ENCODE assay signal across 9 mouse cellular contexts in the genomic region with DNA sequence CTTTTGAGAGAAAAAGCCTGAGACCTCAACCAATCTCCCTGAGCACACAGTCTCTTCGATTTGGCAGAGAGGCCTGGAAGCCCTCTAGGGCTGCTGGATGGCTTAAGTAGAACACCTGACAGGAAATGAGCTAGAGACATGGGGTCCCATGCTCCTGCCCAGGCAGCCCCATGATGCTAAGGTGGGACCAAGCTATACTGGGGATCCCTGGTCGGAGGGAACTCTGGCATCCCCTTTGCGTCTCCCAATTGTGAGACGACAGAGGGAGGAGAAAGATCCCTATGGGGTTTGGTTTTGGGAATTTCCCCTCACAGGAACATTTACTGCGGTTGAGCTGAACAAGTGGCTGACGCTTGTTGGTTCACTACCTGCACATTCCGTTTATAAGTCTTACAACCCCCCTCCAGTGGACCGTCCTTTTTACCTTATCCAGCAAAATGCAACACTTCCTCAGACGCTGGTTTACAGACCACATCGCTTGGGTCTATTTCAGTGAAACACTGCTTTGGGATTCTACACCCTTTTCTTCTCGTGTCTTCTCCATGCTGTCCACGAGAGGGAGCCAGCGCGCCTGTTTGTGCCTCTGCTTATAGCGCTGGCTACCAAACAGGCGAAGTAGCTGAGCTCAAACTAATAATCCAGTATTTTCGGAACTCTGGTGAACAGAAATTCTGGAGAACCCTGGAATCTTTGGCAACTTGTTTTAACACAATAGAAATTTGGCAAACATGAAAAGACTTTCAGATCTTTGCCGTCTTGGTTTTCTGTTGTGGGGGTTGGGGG.
DNase-seq lines count a peak whose midpoint lies in the region; ATAC-seq and TF ChIP-seq lines count a peak whose summit lies in the region.
"Had no signal": no experiment of that assay in that cellular context is flagged by ENCODE, and none has a peak within 500 bp of the region (broad histone marks: within the 10 kb centered on the region; RNA-seq: fewer than 3 reads in every experiment).

No protein-coding gene starts in this region.

- ATAC-seq in intestine, embryonic 16.5 days: peak; percentile 47; the same call in 1 of the 2 replicates
- ATAC-seq in limb, embryonic 13.5 days (ENCODE audit: low FRiP score, low read depth): peak; percentile 46; the same call in 1 of the 2 replicates

- WGBS in intestine, embryonic 16.5 days: 17% methylated on average over 18 of the region's 18 CpGs
- WGBS in limb, embryonic 13.5 days: 16% methylated on average over 18 of the region's 18 CpGs

- peak; percentile 60 to 72 for DNase-seq in urinary bladder, adult 18-20 months (ENCODE audit: low spot score in 2 of 2)
- no peak for DNase-seq in urinary bladder, postnatal 10 days (ENCODE audit: low spot score)
- peak; percentile 94 to 95 for DNase-seq in cerebellum, postnatal 14 days
- peak; percentile 77 for DNase-seq in gastrocnemius, adult 18-20 months (ENCODE audit: low spot score)
- DNase-seq in natural killer cell, adult 2 months (ENCODE audit: low spot score in 2 of 2): peak; percentile 41 to 68

- TF ChIP-seq POLR2A in testis, adult 2 months (IDR thresholded peaks at IDR 0.05; ENCODE audit: control insufficient read depth, low read depth, low read length): no peak

- no peaks in the 10 kb centered on the region for H3K9me3 ChIP-seq in intestine, embryonic 16.5 days (ENCODE audit: control insufficient read depth, low read length)
- no peaks in the 10 kb centered on the region for H3K9me3 ChIP-seq in limb, embryonic 13.5 days

- H3K27ac ChIP-seq in intestine, embryonic 16.5 days (ENCODE audit: low read length): no peak overlapping the region
- no peak overlapping the region for H3K27ac ChIP-seq in limb, embryonic 13.5 days
- no peak overlapping the region for H3K27ac ChIP-seq in testis, adult 2 months (ENCODE audit: control insufficient read depth, insufficient read depth, low read depth, low read length)

- no peaks in the 10 kb centered on the region for H3K36me3 ChIP-seq in intestine, embryonic 16.5 days (ENCODE audit: control insufficient read depth, insufficient read depth, low read length)
- no peaks in the 10 kb centered on the region for H3K36me3 ChIP-seq in limb, embryonic 13.5 days
- H3K36me3 ChIP-seq in testis, adult 2 months (ENCODE audit: control insufficient read depth, insufficient read depth, low read length): no peaks in the 10 kb centered on the region

- no peak overlapping the region for H3K9ac ChIP-seq in intestine, embryonic 16.5 days (ENCODE audit: low read depth, low read length)
- peak overlapping the region; percentile 5; the same call in 1 of the 2 replicates for H3K9ac ChIP-seq in limb, embryonic 13.5 days

- TF ChIP-seq CTCF in testis, adult 2 months (IDR thresholded peaks at IDR 0.05; ENCODE audit: control insufficient read depth, insufficient read depth, insufficient replicate concordance, low read depth, low read length): peak; percentile 78

- no peaks in the 10 kb centered on the region; the same call in 1 of the 2 replicates for H3K4me1 ChIP-seq in intestine, embryonic 16.5 days (ENCODE audit: control insufficient read depth, insufficient read depth, low read length)
- peaks cover 26% of the 10 kb centered on the region for H3K4me1 ChIP-seq in limb, embryonic 13.5 days
- H3K4me1 ChIP-seq in testis, adult 2 months (ENCODE audit: control insufficient read depth, insufficient read depth, low read length): peaks cover 3% of the 10 kb centered on the region

- no peak overlapping the region for H3K4me3 ChIP-seq in intestine, embryonic 16.5 days (ENCODE audit: low read length)
- H3K4me3 ChIP-seq in limb, embryonic 13.5 days: no peak overlapping the region
- no peak overlapping the region for H3K4me3 ChIP-seq in testis, adult 2 months (ENCODE audit: control insufficient read depth, low read depth, low read length)
- H3K4me3 ChIP-seq: erythroblast, embryonic 14.5 days had no signal

- no peak overlapping the region for H3K4me2 ChIP-seq in intestine, embryonic 16.5 days (ENCODE audit: low read depth, low read length)
- no peak overlapping the region for H3K4me2 ChIP-seq in limb, embryonic 13.5 days (replicated peaks)

- H3K27me3 ChIP-seq in intestine, embryonic 16.5 days (replicated peaks; ENCODE audit: control insufficient read depth, insufficient read depth, low read length): no peaks in the 10 kb centered on the region
- H3K27me3 ChIP-seq in limb, embryonic 13.5 days: peaks cover 11% of the 10 kb centered on the region; the same call in 1 of the 2 replicates
- no peaks in the 10 kb centered on the region for H3K27me3 ChIP-seq in testis, adult 2 months (ENCODE audit: control insufficient read depth, insufficient read depth, low read length)
